Mouse (Mus musculus) spleen, adult 10 weeks (tissue): ENCODE data around the gene Ttll9. TPM values are rescaled to one million over a fixed set of nuclear protein-coding genes. Genes with fewer than 3 reads are reported as not detected.

Experiments
- polyA plus RNA-seq: library from polyadenylated mRNA; stranded (reverse); fragments of 350-450 nt; fragmentation: Illumina TruSeq; extraction: RNeasy Lipid Tissue Mini Kit (QIAGEN cat#74804); gene quantifications from one replicate; pipeline ENCODE4 v1.2.3, GENCODE M21; 2015; ENCODE audit warnings: low replicate concordance; ENCODE audit not compliant: insufficient read depth

Gene Ttll9
- polyA plus RNA-seq, result 0.14 TPM

DNA sequence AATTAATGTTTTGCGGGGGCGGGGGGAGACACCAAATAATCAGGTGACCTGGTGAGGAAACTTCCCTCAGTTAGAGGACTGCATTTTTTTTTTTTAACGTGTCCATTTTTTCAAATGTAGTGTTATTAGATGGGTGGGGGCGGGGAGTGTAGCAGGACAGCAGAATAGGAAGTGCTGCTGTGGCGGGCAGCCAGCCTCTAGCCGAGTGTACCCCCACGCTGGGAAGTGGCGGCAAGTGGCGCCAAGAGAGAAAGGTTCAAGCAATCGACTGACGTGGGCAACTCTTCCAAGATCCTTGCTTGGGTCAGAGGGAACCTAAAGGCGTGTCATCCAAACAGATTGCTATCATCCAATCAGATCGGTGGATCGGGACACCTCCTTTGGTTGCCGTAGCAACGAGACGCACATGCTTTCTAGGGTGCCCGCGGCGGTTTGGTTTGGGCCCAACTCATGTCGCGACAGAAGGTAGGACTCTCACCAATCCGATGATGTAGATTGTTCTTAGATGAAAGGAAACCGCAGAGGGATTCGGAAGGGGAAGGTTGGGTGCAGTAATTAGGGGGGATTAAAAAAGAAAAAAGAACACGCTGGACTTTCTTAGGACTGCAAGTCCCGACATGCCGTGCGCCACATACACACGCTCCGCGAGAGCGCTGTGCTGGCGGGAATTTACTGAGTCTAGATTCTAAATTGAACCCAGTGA is at the start of gene Ttll9:
TSS of gene Ttll9 (plus strand) at position 395 of the 703 bp plus-strand sequence.

DNA sequence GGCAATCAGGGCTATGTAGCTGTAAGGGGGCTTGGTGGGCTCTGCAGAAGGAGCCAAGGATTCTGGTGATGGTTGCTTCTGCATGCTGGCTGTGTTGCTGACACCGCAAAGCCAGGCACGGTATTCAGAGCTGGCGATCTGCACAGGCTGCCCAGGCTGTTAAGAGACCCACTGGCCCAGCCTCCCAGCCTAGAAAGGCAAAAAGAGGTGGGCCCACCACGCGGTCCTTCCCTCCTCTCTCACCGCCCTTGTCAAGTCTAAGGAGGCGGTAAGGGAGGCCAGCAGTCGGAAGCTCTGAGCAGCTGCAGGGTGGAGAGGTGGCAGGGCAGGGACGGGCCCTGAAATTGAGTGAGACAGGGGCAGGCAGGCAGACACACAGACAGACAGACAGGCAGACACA is 29.2 kb upstream of the Ttll9 start, which contains the start of gene Foxs1:
TSS of gene Foxs1 (minus strand) at position 161 of the 400 bp plus-strand sequence.

DNA sequence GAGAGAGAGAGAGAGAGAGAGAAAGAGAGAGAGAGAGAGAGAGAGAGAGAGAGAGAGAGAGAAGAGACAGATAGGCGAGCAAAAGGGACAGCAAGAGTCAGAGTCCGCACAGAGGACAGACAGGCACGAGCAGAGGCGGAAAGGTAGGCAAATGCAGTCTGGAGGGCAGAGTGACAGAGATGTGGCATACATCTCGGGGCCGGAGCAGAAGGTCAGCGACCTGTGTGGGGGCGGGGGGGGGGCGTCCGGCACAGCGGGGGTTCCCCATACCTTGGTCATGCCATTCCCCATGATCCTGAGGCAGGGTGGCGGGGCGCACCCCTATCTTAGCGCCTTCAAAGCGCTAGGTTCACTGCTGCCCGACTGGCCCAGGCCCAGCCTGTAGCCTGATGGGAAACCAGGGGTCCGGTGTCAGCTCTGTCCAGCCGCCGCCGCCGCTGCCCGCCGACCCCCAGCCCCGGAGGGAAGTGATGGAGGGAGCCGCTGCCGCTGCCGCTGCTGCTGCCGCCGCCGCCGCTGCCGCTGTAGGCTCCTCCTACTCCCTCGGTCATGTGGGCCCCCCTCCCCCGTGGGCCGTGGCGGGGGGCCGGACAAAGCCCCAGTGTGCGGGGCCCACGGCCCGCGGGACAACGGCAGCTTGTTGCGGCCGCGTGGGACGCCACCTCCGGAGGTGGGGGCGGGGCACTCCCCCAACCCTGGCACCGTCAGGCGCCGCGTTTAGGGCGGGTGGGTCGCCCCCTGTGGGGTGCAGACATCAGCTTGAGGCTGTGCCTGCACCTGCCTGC is 11.0 kb upstream of the Ttll9 start, which contains the start of gene Dusp15:
TSS of gene Dusp15 (minus strand) at position 634 of the 785 bp plus-strand sequence.

DNA sequence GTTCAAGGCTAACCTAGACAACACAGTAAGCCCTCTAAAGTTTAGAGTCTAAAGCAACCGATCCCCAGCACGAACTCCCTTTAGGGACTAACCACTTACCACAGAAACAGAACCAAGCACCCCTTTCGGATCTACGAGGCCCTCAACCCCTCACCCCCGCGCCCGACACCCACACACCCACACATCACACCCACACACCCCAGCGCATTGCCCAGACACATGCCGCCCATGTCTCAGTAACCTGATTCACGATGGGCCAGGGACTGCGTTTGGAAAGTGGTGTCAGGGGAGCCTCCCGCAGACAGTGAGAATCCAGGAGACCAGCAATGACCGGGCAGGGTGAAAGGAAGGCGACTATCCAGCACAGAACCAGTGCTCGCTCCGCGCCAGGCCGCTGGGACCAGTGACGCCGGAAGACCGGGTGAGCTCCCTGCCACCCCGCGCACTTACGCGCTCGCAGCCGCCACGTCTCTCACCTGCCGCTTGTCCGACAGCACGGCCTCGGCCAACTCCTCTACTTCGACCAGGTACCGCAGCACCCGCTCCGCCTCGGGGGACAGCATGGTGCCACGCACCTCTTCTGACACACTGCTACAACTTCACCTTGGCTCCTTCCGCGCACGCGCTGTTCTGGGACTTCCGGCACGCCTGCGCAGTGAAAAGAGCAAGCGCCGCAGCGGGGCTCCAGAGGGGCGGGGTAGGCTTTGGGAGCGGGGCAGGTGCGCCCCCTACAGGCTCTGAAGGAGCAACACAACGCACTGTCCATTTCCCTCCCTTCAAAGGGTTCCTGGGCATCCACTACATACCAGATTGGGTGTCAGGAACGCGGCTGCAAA is 52.7 kb downstream of the Ttll9 start, which contains the start of gene Pdrg1:
TSS of gene Pdrg1 (minus strand) at position 670 of the 836 bp plus-strand sequence.

GRCm38 (mm10) chr2:153031126-153032082 is 69.1 kb downstream of the Ttll9 start, which contains the start of gene Xkr7:
Gene Xkr7 (plus strand): TSS chr2:153031852.

Other genes starting within 250 kb of the Ttll9 start
- 10.5 TPM for gene Id1, start 226.2 kb upstream of the Ttll9 start, polyA plus RNA-seq
- gene Cox4i2, start 208.3 kb upstream of the Ttll9 start, polyA plus RNA-seq, result 0.76 TPM
- gene Bcl2l1, start 130.8 kb upstream of the Ttll9 start, polyA plus RNA-seq, result 34.2 TPM
- 17.3 TPM for gene Tpx2, start 114.5 kb upstream of the Ttll9 start, polyA plus RNA-seq
- 0.29 TPM for gene Mylk2, start 51.1 kb upstream of the Ttll9 start, polyA plus RNA-seq
- 2.9 TPM for gene Foxs1, start 29.3 kb upstream of the Ttll9 start, polyA plus RNA-seq
- gene Dusp15, start 10.8 kb upstream of the Ttll9 start, polyA plus RNA-seq, result 0.14 TPM
- gene Pdrg1, start 52.9 kb downstream of the Ttll9 start, polyA plus RNA-seq, result 135 TPM
- not detected for gene Xkr7, start 69.4 kb downstream of the Ttll9 start, polyA plus RNA-seq
- 5.1 TPM for gene Ccm2l, start 103.5 kb downstream of the Ttll9 start, polyA plus RNA-seq
- 83.4 TPM for gene Hck, start 146.0 kb downstream of the Ttll9 start, polyA plus RNA-seq
- 50.7 TPM for gene Tm9sf4, start 198.8 kb downstream of the Ttll9 start, polyA plus RNA-seq